Mouse (Mus musculus): ENCODE results near the gene Psip1.
A peak's percentile ranks its signal among the peaks of the same experiment; 100 is the strongest.

The Psip1 gene

DNA sequence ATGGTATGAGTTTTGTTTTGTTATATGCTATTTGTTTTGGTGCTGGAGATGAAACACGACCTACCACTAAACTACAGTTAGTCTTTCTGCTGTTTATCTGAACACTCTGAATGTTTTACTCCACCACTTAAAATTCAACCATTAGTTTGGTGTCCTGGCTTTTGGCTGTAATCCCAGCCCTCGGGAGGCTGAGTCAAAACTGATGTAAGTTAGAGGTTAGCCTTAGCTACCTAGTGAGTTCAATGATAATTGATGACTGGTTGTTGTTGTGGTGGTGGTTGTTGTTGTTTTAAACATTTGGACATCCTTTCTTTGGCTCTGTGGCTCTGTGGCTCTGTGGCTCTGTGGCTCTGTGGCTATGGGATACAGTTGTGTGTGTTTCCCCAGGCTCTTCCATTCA is 67.5 kb downstream of the Psip1 start:
- no peak for DNase-seq (ENCODE audit: low read depth, low spot score)

- DNase-seq (ENCODE audit: low read depth, low spot score): no peak
Observed at GRCm38 (mm10) chr4:83417820-83418186, 68.5 kb downstream of the Psip1 start.

DNA sequence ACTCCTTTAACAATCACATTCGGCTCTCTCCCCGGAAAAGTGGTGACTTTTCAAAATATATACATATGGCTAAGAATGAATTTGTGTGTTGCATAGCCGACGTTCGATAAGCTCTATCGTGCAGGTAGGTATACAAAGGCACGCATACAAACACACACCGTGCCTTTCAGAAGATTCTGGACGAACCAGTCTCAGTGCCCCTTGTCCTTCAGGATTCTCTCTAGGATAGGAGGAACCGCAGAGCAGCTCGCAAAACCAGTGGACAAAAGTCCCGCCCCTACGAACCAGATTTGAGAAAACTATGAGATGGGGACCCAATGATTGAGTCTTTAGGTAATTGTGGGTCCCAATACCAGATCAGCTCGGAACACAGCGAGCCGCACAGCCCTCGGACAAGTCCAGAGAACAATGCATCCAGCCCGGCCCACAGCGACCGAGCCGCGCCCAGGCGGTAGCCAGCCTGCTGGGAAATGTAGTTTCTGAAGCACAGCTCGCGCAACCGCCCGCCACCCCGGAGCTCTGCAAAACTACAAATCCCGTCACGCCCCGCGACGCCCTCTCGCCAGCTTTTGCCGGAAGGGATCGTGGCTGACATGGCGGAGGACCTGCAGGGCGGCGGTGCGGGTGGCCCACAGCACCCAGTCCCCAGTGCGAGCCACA is 69.0 kb downstream of the Psip1 start, which contains the start of gene Snapc3:
Gene Snapc3 (plus strand): TSS at position 565 of the 660 bp plus-strand sequence.
- peak; percentile 94 for DNase-seq (ENCODE audit: low read depth, low spot score)

GRCm38 (mm10) chr4:83414241-83414824 is 71.9 kb downstream of the Psip1 start:
- DNase-seq (ENCODE audit: low read depth, low spot score): no peak

DNA sequence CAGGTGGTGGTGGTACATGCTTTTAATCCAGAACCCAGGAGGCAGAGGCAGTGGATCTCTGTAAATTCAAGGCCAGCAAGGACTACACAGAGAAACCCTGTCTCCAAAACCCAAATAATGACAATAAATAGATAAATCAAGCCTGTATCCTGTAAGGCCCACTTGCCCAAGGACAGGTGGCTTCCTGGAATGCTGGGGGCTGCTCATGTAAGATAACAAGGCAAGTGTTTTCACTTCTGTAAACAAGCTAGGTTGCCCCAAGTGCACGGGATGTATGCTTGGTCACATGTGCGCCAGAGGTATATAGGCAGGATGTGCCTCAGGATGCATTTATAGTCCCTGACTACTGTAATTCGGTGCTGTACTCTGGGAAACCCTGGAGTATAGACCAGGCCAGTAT is 74.2 kb downstream of the Psip1 start:
- DNase-seq (ENCODE audit: low read depth, low spot score): no peak

DNA sequence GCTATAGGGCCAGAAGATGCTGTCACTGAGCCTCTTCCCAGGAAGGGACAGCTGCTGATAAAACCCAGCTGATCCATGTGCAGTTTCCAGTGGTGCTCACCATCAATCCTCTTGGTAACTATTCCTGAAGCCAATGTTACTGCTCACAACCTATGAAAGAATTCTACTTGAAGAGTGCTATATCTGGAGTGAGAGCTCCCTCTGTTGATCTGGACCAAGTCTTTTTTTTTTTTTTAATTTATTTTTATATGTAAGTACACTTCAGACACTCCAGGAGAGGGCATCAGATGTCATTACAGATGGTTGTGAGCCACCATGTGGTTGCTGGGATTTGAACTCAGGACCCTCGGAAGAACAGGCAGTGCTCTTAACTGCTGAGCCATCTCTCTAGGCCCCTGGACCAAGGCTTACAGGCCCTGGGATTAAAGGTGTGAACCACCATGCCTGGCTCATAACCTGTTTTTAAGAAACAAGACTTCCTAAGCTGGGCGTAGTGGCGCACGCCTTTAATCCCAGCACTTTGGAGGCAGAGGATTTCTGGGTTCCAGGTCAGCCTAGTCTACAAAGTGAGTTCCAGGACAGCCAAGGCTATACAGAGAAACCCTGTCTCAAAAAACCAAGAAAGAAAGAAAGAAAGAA is 76.3 kb downstream of the Psip1 start:
- DNase-seq (ENCODE audit: low read depth, low spot score): peak; percentile 44

- peak; percentile 41 for DNase-seq (ENCODE audit: low read depth, low spot score)
Observed at GRCm38 (mm10) chr4:83407688-83408087, 78.6 kb downstream of the Psip1 start.

All from CD4-positive helper T cell, adult 2 months (primary cell).